Mouse (Mus musculus) left cerebral cortex, adult 6 months (tissue): ENCODE data around the gene Defb46. TPM values are rescaled to one million over a fixed set of nuclear protein-coding genes. Genes with fewer than 3 reads are reported as not detected.

Source experiments
- long read RNA-seq, 2 experiments: library from polyadenylated mRNA; unstranded; transcript quantifications; one replicate each; pipeline ENCODE4 v2.0.0; 2019 to 2020
- polyA plus RNA-seq: library from polyadenylated mRNA; unstranded; fragments of <200 nt; fragmentation: Nextera tagmentation; gene quantifications from 2 replicates; pipeline ENCODE4 v1.2.3, GENCODE M21; 2021

Defb46 gene
- not detected in 2 replicates for polyA plus RNA-seq
- long read RNA-seq, experiment 1: 0 reads
- long read RNA-seq, experiment 2: 0 reads

DNA sequence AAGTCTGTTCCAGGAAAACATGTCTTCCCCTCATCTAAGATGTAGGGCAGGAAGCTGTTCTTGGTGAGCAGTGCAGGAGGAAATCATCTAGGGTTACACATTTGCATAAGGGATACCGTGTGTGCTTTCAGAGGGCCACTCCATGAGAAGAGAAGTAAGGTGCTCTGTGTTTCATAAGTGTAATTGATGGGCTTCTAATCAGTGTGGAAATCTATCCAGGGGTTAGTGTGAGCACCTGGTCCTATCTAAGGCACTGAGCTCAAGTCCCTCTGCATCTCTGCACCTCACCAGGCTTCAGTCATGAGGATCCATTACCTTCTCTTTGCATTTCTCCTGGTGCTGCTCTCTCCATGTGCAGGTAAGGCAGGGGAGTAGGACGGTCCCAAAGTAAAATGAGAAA lies at the start of gene Defb46:
Gene Defb46, plus strand, starts transcription at position 301 of the 400 bp plus-strand sequence.

DNA sequence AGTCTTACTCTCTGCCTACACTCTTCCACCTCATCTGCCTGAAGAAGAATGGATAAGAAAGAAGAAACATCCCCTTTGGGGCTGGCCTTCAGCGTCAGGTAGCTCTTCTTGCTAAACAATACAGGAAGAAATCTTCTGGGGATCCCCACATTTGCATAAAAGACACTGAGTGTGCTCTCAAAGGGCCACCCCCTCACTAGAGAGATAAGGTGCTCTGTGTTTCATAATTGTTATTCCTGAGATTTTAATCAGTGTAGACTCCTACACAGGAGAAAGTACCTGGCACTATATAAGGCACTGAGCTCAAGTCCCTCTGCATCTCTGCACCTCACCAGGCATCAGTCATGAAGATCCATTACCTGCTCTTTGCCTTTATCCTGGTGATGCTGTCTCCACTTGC lies 14.6 kb upstream of the Defb46 start, which contains the start of gene Defb6:
Gene Defb6, plus strand, starts transcription at position 318 of the 400 bp plus-strand sequence.

DNA sequence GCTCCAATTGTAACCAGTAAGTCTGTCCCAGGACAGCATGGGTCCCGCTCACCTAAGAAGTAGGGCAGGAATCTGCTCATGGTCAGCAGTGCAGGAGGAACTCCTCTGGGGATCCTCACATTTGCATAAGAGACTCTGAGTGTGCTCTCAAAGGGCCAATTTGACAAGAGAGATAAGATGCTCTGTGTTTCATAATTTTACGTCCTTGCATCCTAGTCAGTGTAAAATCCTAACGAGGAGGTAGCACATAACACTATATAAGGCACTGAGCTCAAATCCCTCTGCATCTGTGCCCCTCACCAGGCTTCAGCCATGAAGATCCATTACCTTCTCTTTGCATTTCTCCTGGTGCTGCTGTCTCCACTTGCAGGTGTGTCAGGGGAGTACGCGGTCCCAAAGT lies 7.6 kb downstream of the Defb46 start, which contains the start of gene Defb5:
Gene Defb5, plus strand, starts transcription at position 301 of the 400 bp plus-strand sequence.

Other genes with a start within 250 kb of the Defb46 start
- gene Defb37, start 248.9 kb upstream of the Defb46 start, polyA plus RNA-seq: not detected in 2 replicates
- not detected in 2 replicates for gene Defb38, start 213.3 kb upstream of the Defb46 start, polyA plus RNA-seq
- gene Defb39, start 175.1 kb upstream of the Defb46 start, polyA plus RNA-seq: not detected in 2 replicates
- gene Defb12, start 125.1 kb upstream of the Defb46 start, polyA plus RNA-seq: not detected in 2 replicates
- not detected in 2 replicates for gene Defb34, start 116.2 kb upstream of the Defb46 start, polyA plus RNA-seq
- gene Gm45826, start 99.1 kb upstream of the Defb46 start, polyA plus RNA-seq: not detected in 2 replicates
- gene Defb14, start 45.6 kb upstream of the Defb46 start, polyA plus RNA-seq: not detected in 2 replicates
- gene Defb4, start 41.2 kb upstream of the Defb46 start, polyA plus RNA-seq: not detected in 2 replicates
- gene Defb6, start 14.4 kb upstream of the Defb46 start, polyA plus RNA-seq: not detected in 2 replicates
- gene Defb5, start 7.7 kb downstream of the Defb46 start, polyA plus RNA-seq: not detected in 2 replicates
- gene Defb3, start 53.4 kb downstream of the Defb46 start, polyA plus RNA-seq: not detected in 2 replicates
- gene Defb8, start 207.7 kb downstream of the Defb46 start, polyA plus RNA-seq: not detected in 2 replicates